Mouse (Mus musculus) liver, adult (tissue): ENCODE data around the gene Hpse2.

Source experiments
- GATA4 ChIP-seq: IDR thresholded peaks from 2 replicates; pipeline ENCODE4 v1.6.1; 2014; ENCODE audit warnings: mild to moderate bottlenecking, low read length; ENCODE audit not compliant: insufficient replicate concordance

The Hpse2 gene

GRCm38 (mm10) chr19:43036381-43036780, 351.8 kb downstream of the Hpse2 start:
- TF ChIP-seq GATA4, result no peak

- TF ChIP-seq GATA4, result no peak
These were observed 360.9 kb downstream of the Hpse2 start for GRCm38 (mm10) chr19:43027305-43027704.

DNA sequence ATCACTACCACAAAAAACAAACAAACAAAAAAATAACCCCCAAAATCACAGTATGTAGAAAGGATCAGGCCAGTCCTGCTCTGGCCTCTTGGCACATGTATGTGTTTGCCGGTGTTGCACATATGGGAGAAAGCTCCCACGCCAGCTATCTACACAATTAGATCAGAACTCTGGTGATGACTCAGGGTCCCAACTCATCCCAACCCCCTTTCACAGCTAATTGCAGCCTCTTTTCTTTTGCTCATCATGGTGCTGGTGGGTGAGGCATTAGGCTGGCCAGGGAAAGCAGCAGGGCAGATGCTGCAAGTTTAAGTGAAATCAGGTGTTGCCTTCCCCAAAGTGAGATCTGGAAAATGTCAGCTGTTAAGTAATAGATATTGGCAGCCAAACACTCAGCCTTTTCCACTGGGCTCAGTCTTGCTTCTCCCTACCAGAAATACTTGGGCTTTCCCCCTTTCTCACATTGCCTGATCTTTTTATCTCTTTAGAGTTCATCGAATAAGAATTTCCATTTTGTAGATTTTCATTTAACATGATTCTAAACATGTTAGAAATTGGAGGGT, 365.5 kb downstream of the Hpse2 start:
- no peak for TF ChIP-seq GATA4

DNA sequence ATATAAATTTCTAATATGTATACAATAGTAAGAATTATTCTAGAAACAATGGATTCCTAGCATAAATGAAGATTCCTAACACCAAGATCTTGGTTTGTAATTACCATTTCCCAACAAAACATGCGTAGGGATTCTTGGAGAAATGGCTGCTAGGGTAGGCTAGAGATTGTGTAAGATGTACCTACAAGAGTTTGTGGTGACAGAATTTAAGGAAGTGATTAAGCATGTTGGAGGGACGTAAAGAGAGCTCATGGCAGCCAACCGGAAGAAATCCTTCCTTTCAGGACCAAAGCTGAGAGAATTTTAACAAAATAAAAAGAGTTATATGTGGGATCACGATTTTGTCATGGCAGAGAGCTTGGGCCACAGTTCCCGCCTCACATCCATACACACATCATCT, 369.4 kb downstream of the Hpse2 start:
- TF ChIP-seq GATA4, result no peak

DNA sequence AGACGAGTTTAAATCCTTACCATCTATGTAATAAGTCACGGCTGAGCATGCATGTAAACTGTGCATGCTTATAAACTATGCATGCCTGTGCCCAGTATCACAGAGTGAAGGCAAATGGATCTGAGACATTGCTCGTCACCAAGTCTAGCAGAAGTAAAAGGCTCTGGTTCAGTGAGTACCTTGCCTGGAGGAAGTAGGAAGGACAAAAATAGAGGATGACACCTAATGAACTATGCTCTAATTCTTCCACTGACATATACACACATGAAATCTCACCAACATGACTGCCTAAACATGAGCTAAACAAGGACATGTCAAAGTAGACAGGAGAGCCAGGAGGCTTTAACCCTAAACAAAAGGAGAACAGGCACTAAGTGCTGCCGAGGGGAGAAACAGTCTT, 391.7 kb downstream of the Hpse2 start:
- TF ChIP-seq GATA4, result no peak

GRCm38 (mm10) chr19:42988833-42989232, 399.3 kb downstream of the Hpse2 start:
- TF ChIP-seq GATA4, result peak; percentile 88

DNA sequence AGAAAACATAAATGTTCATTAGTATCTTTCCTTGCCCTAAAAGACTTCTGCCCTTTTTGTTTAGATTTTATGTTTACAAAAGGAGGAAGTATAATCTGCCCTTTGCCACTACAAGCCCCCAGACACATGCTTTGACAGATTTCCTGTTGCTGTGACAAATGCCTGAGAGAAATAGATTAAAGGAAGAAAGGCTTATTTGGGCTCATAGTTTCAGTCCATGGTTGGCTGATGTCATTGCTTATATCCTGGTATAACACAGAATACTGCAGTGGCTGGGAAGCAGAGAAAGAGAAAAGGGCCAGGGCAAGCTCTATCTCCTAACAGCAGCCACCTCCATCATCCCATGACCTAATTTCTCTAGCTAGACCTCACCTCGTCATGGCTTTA, 401.8 kb downstream of the Hpse2 start:
- peak; percentile 83 for TF ChIP-seq GATA4

DNA sequence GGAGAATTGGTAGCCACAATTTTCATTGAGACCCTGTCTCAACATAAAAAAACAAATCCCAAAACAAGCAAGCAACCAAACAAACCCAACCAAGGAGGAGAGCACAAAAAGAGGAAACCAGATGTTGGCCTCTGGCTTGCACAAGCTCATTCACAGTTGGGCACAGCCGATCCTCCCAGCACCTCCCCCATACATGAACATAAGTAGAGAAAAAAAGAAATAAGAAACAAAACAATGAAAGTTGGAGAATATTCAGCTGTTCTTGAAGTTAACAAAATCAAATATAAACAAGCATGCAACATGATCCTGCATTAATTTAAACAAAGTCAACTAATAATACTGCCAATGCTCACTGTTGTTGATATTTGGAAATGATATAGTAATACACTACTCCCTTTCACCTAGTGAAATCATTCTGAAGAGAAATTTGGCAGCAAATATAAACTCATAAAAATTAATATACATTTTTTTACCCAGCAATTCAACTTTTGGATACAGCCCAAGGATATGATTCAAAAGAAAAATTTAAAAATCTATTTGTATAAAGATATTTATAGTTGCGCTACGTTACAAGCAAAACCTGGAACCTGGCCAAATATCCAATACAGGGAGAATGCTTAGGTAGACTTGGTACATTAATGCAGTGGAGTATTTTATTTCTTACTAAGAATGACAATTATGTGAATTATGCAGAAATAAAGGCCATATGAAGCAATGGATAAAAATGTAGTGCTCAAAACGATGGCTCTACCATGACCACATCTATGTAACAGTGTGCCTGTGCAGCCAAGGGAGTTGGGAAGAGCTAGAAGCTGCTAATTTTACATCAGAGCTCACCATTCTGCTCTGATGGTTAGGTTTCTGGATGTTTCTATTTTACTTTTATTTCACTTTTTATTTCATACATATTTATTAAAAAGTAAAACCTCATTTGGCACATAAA, 402.5 kb downstream of the Hpse2 start:
- no peak for TF ChIP-seq GATA4

GRCm38 (mm10) chr19:42980537-42980936, 407.6 kb downstream of the Hpse2 start:
- TF ChIP-seq GATA4, result no peak

DNA sequence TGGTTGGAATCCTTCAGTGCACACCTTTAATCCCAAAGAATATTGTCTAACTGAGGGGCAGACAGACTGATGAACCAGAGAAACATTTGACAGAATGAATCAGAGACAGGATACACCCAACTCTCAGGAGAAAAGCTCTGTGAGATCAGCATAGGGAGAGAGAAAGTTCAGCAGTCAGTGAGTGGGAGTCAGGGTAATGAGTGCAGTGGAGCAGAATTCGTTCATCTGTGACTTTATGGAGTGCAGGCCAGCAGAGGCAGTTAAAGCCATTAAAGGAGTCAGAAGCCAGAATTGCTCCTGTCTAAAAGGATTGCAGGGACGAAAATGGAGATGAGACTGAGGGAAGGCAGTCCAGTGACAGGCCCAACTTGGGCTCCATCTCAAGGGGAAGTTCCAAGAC, 410.2 kb downstream of the Hpse2 start:
- no peak for TF ChIP-seq GATA4

GRCm38 (mm10) chr19:42973740-42974139, 414.4 kb downstream of the Hpse2 start:
- TF ChIP-seq GATA4, result peak; percentile 51; the same call in 1 of the 2 replicates

- TF ChIP-seq GATA4, result no peak
These were observed 423.0 kb downstream of the Hpse2 start for GRCm38 (mm10) chr19:42965171-42965570.

DNA sequence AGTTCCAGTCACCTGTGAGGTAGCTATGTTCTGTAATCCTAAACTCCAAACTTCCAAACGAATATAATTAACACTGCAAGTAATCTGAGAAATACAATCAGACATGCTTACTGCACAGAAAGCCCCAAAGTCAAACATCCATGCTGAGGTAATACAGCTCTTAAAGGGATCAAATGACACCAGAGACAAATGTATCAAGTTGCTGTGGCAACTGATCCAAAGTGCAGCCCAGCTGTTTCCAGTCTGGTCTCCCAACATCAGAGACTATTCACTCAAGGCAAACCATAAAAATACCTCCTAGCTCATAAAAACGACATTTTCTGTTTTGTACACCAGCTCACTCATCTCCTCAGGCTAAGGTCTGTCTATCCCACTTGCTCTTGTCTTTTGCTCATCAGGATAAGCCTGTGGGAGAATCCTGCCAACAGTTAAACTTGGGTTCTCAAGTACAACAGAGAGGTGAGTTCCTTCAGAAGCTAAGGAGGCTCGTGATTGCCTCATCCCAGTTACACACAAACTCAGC, 440.0 kb downstream of the Hpse2 start:
- TF ChIP-seq GATA4, result no peak

DNA sequence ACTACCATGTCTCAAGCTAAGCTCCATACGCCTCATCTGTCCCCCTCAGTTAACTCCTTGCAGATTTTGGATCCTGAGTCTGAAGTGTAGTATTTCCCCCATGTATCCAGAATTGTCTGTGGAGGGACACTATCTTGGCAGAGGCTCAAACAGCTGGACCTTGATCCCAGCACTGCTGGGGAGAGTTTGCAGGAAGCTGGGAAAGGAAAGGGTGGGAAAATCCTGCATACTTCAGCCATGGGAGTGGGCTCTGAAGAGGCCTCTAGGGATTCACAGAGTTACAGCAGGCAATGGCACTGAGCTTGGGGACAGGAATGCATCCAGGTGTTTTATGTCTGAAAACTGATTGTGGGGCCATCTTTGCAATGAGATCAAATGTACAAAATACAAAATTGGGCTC, 450.6 kb downstream of the Hpse2 start:
- no peak for TF ChIP-seq GATA4

GRCm38 (mm10) chr19:42936661-42937193, 451.4 kb downstream of the Hpse2 start:
- TF ChIP-seq GATA4, result no peak

DNA sequence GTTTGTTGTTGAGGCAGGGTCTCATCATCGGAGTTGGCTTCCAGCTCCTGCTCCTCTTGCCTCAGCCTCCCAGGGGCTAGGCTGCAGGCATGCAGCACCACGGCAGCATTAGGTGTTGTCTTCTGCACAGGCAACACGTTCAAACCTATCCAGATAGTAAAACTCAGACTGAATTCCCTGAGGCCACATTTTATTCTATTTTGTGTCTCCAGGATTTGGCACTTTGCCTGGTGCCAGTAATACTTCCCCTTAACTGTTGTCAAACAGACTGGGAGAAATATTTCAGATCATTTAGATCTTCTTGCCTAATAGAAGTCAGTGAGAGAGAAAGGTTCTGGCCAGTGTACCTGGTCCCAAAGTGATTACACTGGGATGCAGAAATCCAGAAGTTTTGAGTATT, 458.5 kb downstream of the Hpse2 start:
- no peak for TF ChIP-seq GATA4

- TF ChIP-seq GATA4, result no peak
These were observed 459.9 kb downstream of the Hpse2 start for GRCm38 (mm10) chr19:42928271-42928670.

DNA sequence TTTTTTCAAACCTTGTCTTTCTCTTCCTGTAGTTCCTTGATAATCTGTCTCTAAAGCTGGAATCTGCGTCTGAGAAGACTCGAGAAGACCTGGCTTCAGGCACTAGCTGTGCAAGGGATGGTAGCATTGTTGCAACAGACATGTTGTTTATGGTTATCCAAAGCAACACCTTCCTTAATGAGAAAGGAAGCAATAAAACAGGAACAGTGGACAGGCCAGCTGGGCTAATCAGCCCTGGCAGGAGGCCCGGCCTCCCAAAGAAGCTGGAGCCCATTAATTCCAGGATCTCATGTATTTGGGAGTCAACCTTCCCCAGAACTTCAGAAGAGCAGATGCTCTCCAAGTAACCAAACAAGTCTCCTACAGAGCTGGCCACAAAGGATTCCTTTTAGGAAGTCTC, 465.5 kb downstream of the Hpse2 start:
- TF ChIP-seq GATA4, result no peak
